Mouse (Mus musculus) stomach, postnatal 0 days (tissue): ENCODE data around the gene Rgma.

Experiments used
- CTCF ChIP-seq: IDR thresholded peaks from 2 replicates; pipeline ENCODE4 v1.5.1; 2016; ENCODE audit warnings: antibody characterized with exemption, low read depth, mild to moderate bottlenecking, moderate library complexity
- EP300 ChIP-seq: optimal IDR thresholded peaks from 2 replicates; pipeline ENCODE3; 2016; ENCODE audit warnings: antibody characterized with exemption

DNA sequence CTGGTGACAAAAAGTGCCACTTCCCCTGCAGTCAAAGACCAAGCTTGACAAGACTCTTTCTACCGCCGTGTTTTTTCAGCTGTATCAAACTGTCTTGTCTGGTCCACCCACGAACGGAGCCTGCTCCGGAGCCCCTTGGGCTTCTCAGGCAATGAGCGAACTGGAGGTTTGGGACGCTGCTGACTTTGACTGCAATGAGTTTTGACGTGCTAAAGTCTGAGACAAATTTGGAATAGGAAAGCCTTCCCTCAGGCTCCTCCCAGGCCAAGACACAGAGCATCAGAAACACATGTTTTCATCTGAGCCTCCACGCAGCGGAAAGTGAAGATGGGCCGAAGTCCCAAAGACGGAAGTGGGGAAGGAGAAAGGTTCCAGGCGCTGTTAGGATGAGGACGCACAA, 49.1 kb upstream of the Rgma start:
- TF ChIP-seq CTCF = no peak
- TF ChIP-seq EP300 = no peak
